Mouse (Mus musculus) liver, embryonic 14.5 days (tissue): ENCODE measurements around the gene Kcnc3. TPM values are rescaled to one million over a fixed set of nuclear protein-coding genes. Genes with fewer than 3 reads are reported as not detected.

Experiments used
- ATAC-seq: fragments of 200-750 bp; cut with Nextera tagmentation; 2 replicates; pipeline ENCODE4 v1.8.0; 2017; ENCODE audit warnings: moderate number of reproducible peaks, mild to moderate bottlenecking, moderate library complexity; ENCODE audit not compliant: insufficient read depth
- DNase-seq, 3 experiments: peaks; one replicate each; pipeline ENCODE4 v3.0.0-alpha.2; 2012 to 2013; ENCODE audit warnings: low read depth in 3 of 3, low spot score in 3 of 3
- H3K27ac ChIP-seq: fragments of 300-500 bp; sonication (generic); 2 replicates; pipeline ENCODE4 v1.5.1; 2014; ENCODE audit warnings: moderate library complexity, mild to moderate bottlenecking, control low read depth, inconsistent platforms
- H3K27me3 ChIP-seq: fragments of 300-500 bp; sonication (generic); 2 replicates; pipeline ENCODE4 v1.6.1; 2014; ENCODE audit warnings: mild to moderate bottlenecking, low read length, moderate library complexity; ENCODE audit not compliant: control insufficient read depth, insufficient read depth
- H3K36me3 ChIP-seq: fragments of 300-500 bp; sonication (generic); replicated peaks from 2 replicates; pipeline ENCODE4 v1.6.1; 2014; ENCODE audit warnings: low read depth; ENCODE audit not compliant: control insufficient read depth, insufficient read depth
- H3K4me1 ChIP-seq, 2 experiments: fragments of 200-500 bp in 1 of 2; fragments of 300-500 bp in 1 of 2; sonication (generic) in 1 of 2; replicated peaks; 2 replicates each; pipeline ENCODE4 v1.6.1; 2012 to 2014; ENCODE audit warnings: antibody characterized with exemption in 1 of 2, inconsistent platforms in 1 of 2, low read length in 1 of 2; ENCODE audit not compliant: control insufficient read depth in 2 of 2, insufficient read depth in 2 of 2
- H3K4me2 ChIP-seq: fragments of 300-500 bp; sonication (generic); 2 replicates; pipeline ENCODE4 v1.6.1; 2014; ENCODE audit warnings: low read depth, mild to moderate bottlenecking, control low read depth, moderate library complexity
- H3K4me3 ChIP-seq, 2 experiments: fragments of 200-500 bp in 1 of 2; fragments of 300-500 bp in 1 of 2; sonication (generic) in 1 of 2; 2 replicates each; pipeline ENCODE4 v1.5.1; 2012 to 2014; ENCODE audit warnings: low read depth in 2 of 2, low read length in 2 of 2, mild to moderate bottlenecking in 2 of 2, control low read depth in 1 of 2, inconsistent platforms in 1 of 2, moderate library complexity in 1 of 2; ENCODE audit not compliant: insufficient read depth in 1 of 2
- H3K9ac ChIP-seq: fragments of 300-500 bp; sonication (generic); replicated peaks from 2 replicates; pipeline ENCODE4 v1.6.1; 2014; ENCODE audit warnings: mild to moderate bottlenecking, control low read depth, moderate library complexity
- H3K9me3 ChIP-seq: fragments of 300-500 bp; sonication (generic); 2 replicates; pipeline ENCODE4 v1.6.1; 2016; ENCODE audit warnings: low read length, mixed read lengths; ENCODE audit not compliant: control insufficient read depth
- CTCF ChIP-seq: IDR thresholded peaks from 2 replicates; pipeline ENCODE4 v1.5.1; 2016; ENCODE audit warnings: antibody characterized with exemption, low read depth, control low read depth
- EP300 ChIP-seq: IDR thresholded peaks from 2 replicates; pipeline ENCODE4 v1.6.1; 2016; ENCODE audit warnings: antibody characterized with exemption, low read depth
- WGBS: fragments of 180-500 bp; shearing (Covaris S2); extraction: QIAGEN DNeasy Blood & Tissue Kit; methylation state at CpG from one replicate; pipeline ENCODE4 v1.1.7; 2014; ENCODE audit not compliant: insufficient replicate concordance; 5-methylcytosine and 5-hydroxymethylcytosine counted together
- polyA plus RNA-seq, 2 experiments: library from polyadenylated mRNA; depleted of rRNA in 1 of 2; stranded (reverse) in 1 of 2; unstranded in 1 of 2; fragments of >200 nt; fragmentation: Nextera tagmentation in 1 of 2; extraction: Ambion mirVana in 1 of 2; gene quantifications; 2 replicates each; pipeline versions ENCODE4 v1.2.1 to v1.2.3; 2012 to 2014

Kcnc3 gene
- polyA plus RNA-seq, 2 experiments: 0.16 TPM; not detected in 1

GRCm38 (mm10) chr7:44628402-44629034 lies 38.1 kb downstream of the Kcnc3 start:
- H3K4me3 ChIP-seq: no peak overlapping the region
- H3K27me3 ChIP-seq: no peaks in the 10 kb centered on the region
- no peaks in the 10 kb centered on the region for H3K4me1 ChIP-seq
- H3K9me3 ChIP-seq: no peaks in the 10 kb centered on the region
- H3K36me3 ChIP-seq: no peaks in the 10 kb centered on the region
- TF ChIP-seq CTCF (no peak), EP300 (no peak)
- WGBS: 64% methylated on average over 15 of the region's 15 CpGs
- no peak overlapping the region for H3K9ac ChIP-seq
- DNase-seq (no peak), ATAC-seq (no peak)
- no peak overlapping the region for H3K4me2 ChIP-seq
- H3K27ac ChIP-seq: no peak overlapping the region

DNA sequence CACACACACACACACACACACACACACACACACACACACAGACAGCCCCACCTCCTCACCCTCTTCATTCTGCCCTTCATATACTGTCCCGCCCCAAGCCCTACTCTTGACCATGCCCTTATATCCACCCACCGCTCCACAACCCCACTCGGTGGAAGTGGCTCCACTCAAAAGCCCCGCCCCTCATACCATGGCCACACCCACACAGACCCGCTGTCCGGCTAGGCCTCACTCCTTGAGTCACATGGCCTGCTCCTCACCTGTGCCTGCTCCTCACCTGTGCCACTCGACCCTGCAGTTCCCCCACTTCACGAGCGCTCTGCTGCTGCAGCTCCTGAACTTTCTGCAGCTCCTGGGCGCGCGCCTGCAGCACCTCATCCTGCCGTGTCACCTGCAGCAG lies 40.0 kb downstream of the Kcnc3 start:
- Histone ChIP-seq H3K9me3 (no peaks in the 10 kb centered on the region), H3K9ac (no peak overlapping the region), H3K4me3 (no peak overlapping the region), H3K36me3 (no peaks in the 10 kb centered on the region), H3K4me1 (no peaks in the 10 kb centered on the region), H3K4me2 (no peak overlapping the region), H3K27me3 (no peaks in the 10 kb centered on the region), H3K27ac (no peak overlapping the region)
- TF ChIP-seq EP300 (no peak), CTCF (no peak)
- no peak for DNase-seq
- no peak for ATAC-seq
- WGBS: 52% methylated on average over 13 of the region's 13 CpGs

GRCm38 (mm10) chr7:44632676-44633075 lies 42.2 kb downstream of the Kcnc3 start:
- no peaks in the 10 kb centered on the region for H3K36me3 ChIP-seq
- no peak overlapping the region for H3K9ac ChIP-seq
- no peak for DNase-seq
- no peaks in the 10 kb centered on the region for H3K27me3 ChIP-seq
- TF ChIP-seq EP300: no peak
- no peak for TF ChIP-seq CTCF
- no peak for ATAC-seq
- no peak overlapping the region for H3K4me2 ChIP-seq
- H3K27ac ChIP-seq: no peak overlapping the region
- WGBS: 29% methylated on average over 13 of the region's 13 CpGs
- no peak overlapping the region for H3K4me3 ChIP-seq
- H3K4me1 ChIP-seq: no peaks in the 10 kb centered on the region
- no peaks in the 10 kb centered on the region for H3K9me3 ChIP-seq

DNA sequence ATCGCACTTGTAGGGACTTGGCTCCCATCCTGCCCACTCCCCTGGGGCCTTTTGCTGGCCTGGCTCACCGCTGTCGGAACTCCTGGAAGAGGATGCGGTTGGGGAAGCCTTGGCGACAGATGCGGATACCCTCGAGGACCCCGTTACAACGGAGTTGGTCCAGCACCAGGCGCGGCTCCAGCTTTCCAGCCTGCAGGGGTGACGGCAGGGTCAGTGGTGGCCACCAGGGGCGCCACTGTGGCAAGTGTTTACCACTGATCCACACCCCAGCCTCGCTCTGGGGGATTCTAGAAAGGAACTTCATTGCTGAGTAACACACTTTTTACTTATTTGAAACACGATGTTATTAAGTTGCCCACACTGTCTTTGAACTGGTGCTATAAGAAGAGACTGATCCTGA lies 42.9 kb downstream of the Kcnc3 start:
- H3K4me1 ChIP-seq: no peaks in the 10 kb centered on the region
- ATAC-seq (no peak), DNase-seq (no peak)
- H3K4me3 ChIP-seq: no peak overlapping the region
- no peak overlapping the region for H3K27ac ChIP-seq
- no peaks in the 10 kb centered on the region for H3K36me3 ChIP-seq
- no peak overlapping the region for H3K9ac ChIP-seq
- TF ChIP-seq CTCF (peak; percentile 60), EP300 (no peak)
- no peak overlapping the region for H3K4me2 ChIP-seq
- H3K9me3 ChIP-seq: no peaks in the 10 kb centered on the region
- 14% methylated on average over 15 of the region's 15 CpGs for WGBS
- no peaks in the 10 kb centered on the region for H3K27me3 ChIP-seq

GRCm38 (mm10) chr7:44636684-44637083 lies 46.2 kb downstream of the Kcnc3 start:
- H3K9ac ChIP-seq: no peak overlapping the region
- H3K27me3 ChIP-seq: peaks cover 14% of the 10 kb centered on the region
- no peak for TF ChIP-seq CTCF
- no peak for TF ChIP-seq EP300
- no peaks in the 10 kb centered on the region for H3K36me3 ChIP-seq
- no peaks in the 10 kb centered on the region for H3K4me1 ChIP-seq
- H3K4me2 ChIP-seq: no peak overlapping the region
- no peak for ATAC-seq
- WGBS: 64% methylated on average over 9 of the region's 9 CpGs
- no peaks in the 10 kb centered on the region for H3K9me3 ChIP-seq
- H3K4me3 ChIP-seq: no peak overlapping the region
- no peak overlapping the region for H3K27ac ChIP-seq
- DNase-seq: no peak
